Mouse (Mus musculus) liver, embryonic 14.5 days (tissue): ENCODE results near the gene Rbm5. TPM values are rescaled to one million over a fixed set of nuclear protein-coding genes. Genes with fewer than 3 reads are reported as not detected.
A peak's percentile ranks its signal among the peaks of the same experiment; 100 is the strongest.

ENCODE experiments used
- ATAC-seq: fragments of 200-750 bp; cut with Nextera tagmentation; 2 replicates; pipeline ENCODE4 v1.8.0; 2017; ENCODE audit warnings: moderate number of reproducible peaks, mild to moderate bottlenecking, moderate library complexity; ENCODE audit not compliant: insufficient read depth
- DNase-seq, 3 experiments: peaks; one replicate each; pipeline ENCODE4 v3.0.0-alpha.2; 2012 to 2013; ENCODE audit warnings: low read depth in 3 of 3, low spot score in 3 of 3
- H3K27ac ChIP-seq: fragments of 300-500 bp; sonication (generic); 2 replicates; pipeline ENCODE4 v1.5.1; 2014; ENCODE audit warnings: moderate library complexity, mild to moderate bottlenecking, control low read depth, inconsistent platforms
- H3K27me3 ChIP-seq: fragments of 300-500 bp; sonication (generic); 2 replicates; pipeline ENCODE4 v1.6.1; 2014; ENCODE audit warnings: mild to moderate bottlenecking, low read length, moderate library complexity; ENCODE audit not compliant: control insufficient read depth, insufficient read depth
- H3K36me3 ChIP-seq: fragments of 300-500 bp; sonication (generic); replicated peaks from 2 replicates; pipeline ENCODE4 v1.6.1; 2014; ENCODE audit warnings: low read depth; ENCODE audit not compliant: control insufficient read depth, insufficient read depth
- H3K4me1 ChIP-seq, 2 experiments: fragments of 200-500 bp in 1 of 2; fragments of 300-500 bp in 1 of 2; sonication (generic) in 1 of 2; replicated peaks; 2 replicates each; pipeline ENCODE4 v1.6.1; 2012 to 2014; ENCODE audit warnings: antibody characterized with exemption in 1 of 2, inconsistent platforms in 1 of 2, low read length in 1 of 2; ENCODE audit not compliant: control insufficient read depth in 2 of 2, insufficient read depth in 2 of 2
- H3K4me2 ChIP-seq: fragments of 300-500 bp; sonication (generic); 2 replicates; pipeline ENCODE4 v1.6.1; 2014; ENCODE audit warnings: low read depth, mild to moderate bottlenecking, control low read depth, moderate library complexity
- H3K4me3 ChIP-seq, 2 experiments: fragments of 200-500 bp in 1 of 2; fragments of 300-500 bp in 1 of 2; sonication (generic) in 1 of 2; 2 replicates each; pipeline ENCODE4 v1.5.1; 2012 to 2014; ENCODE audit warnings: low read depth in 2 of 2, low read length in 2 of 2, mild to moderate bottlenecking in 2 of 2, control low read depth in 1 of 2, inconsistent platforms in 1 of 2, moderate library complexity in 1 of 2; ENCODE audit not compliant: insufficient read depth in 1 of 2
- H3K9ac ChIP-seq: fragments of 300-500 bp; sonication (generic); replicated peaks from 2 replicates; pipeline ENCODE4 v1.6.1; 2014; ENCODE audit warnings: mild to moderate bottlenecking, control low read depth, moderate library complexity
- H3K9me3 ChIP-seq: fragments of 300-500 bp; sonication (generic); 2 replicates; pipeline ENCODE4 v1.6.1; 2016; ENCODE audit warnings: low read length, mixed read lengths; ENCODE audit not compliant: control insufficient read depth
- CTCF ChIP-seq: IDR thresholded peaks from 2 replicates; pipeline ENCODE4 v1.5.1; 2016; ENCODE audit warnings: antibody characterized with exemption, low read depth, control low read depth
- EP300 ChIP-seq: IDR thresholded peaks from 2 replicates; pipeline ENCODE4 v1.6.1; 2016; ENCODE audit warnings: antibody characterized with exemption, low read depth
- WGBS: fragments of 180-500 bp; shearing (Covaris S2); extraction: QIAGEN DNeasy Blood & Tissue Kit; methylation state at CpG from one replicate; pipeline ENCODE4 v1.1.7; 2014; ENCODE audit not compliant: insufficient replicate concordance; 5-methylcytosine and 5-hydroxymethylcytosine counted together
- polyA plus RNA-seq, 2 experiments: library from polyadenylated mRNA; depleted of rRNA in 1 of 2; stranded (reverse) in 1 of 2; unstranded in 1 of 2; fragments of >200 nt; fragmentation: Nextera tagmentation in 1 of 2; extraction: Ambion mirVana in 1 of 2; gene quantifications; 2 replicates each; pipeline versions ENCODE4 v1.2.1 to v1.2.3; 2012 to 2014

The Rbm5 gene
- polyA plus RNA-seq, 2 experiments = 35.2 to 45.1 TPM

DNA sequence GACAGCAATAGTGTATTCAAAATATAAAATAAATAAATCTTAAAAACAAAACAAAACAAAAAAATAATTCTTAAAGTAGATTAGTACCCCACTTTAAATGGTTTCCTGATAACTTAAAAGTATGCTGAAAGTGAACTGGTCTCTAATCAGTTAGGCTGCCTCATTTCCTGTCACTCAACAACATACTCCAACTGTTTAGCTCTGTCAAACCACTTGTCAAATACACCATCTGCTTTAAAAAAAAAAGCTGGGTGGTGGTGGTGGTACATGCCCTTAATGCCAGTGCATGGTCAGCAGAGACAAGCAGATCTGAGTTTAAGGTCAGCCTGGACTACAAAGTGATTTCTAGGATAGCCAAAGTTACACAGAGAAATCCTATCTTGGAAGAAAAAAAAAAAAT, 6.0 kb upstream of the Rbm5 start:
- Histone ChIP-seq H3K27me3 (no peaks in the 10 kb centered on the region), H3K4me1 (no peaks in the 10 kb centered on the region; a peak in 1 of 4 replicates), H3K4me2 (no peak overlapping the region), H3K27ac (no peak overlapping the region), H3K4me3 (no peak overlapping the region), H3K9ac (no peak overlapping the region), H3K9me3 (no peaks in the 10 kb centered on the region), H3K36me3 (peaks cover 52% of the 10 kb centered on the region)
- TF ChIP-seq EP300 (no peak), CTCF (no peak)
- no peak for ATAC-seq
- DNase-seq = no peak

DNA sequence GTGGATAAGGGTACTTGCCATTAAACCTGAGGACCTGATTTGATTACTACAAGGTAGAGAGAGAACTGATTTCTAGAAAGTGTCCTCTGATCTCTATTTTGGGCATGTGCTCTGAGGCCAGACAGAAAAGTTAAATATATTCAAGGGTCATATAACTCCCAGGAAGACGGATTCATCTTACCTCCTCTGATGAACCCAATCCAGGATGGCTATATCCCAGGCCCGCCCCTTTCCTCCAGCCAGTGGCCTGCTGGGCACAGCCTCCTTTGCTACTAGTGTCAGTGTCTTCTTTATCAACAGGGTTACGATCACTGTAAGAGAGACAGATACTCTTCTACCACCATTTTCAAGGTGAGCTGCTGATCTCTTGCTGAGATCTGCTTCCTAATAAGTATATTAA, 3.6 kb upstream of the Rbm5 start:
- TF ChIP-seq EP300 = no peak
- no peak for TF ChIP-seq CTCF
- Histone ChIP-seq H3K9me3 (no peaks in the 10 kb centered on the region), H3K9ac (no peak overlapping the region), H3K27ac (no peak overlapping the region), H3K36me3 (peaks cover 39% of the 10 kb centered on the region), H3K4me1 (peaks cover 4 to 8% of the 10 kb centered on the region in 2 experiments), H3K27me3 (no peaks in the 10 kb centered on the region), H3K4me2 (no peak overlapping the region), H3K4me3 (no peak overlapping the region)
- no peak for DNase-seq
- 74% methylated on average over 3 of the region's 3 CpGs for WGBS
- no peak for ATAC-seq

- no peak for DNase-seq
- Histone ChIP-seq H3K4me3 (no peak overlapping the region; a peak in 1 of 4 replicates), H3K27me3 (no peaks in the 10 kb centered on the region), H3K4me2 (peak overlapping the region; percentile 91), H3K9me3 (no peaks in the 10 kb centered on the region), H3K36me3 (peaks cover 54% of the 10 kb centered on the region), H3K27ac (peak overlapping the region; percentile 90; the same call in 1 of the 2 replicates), H3K9ac (no peak overlapping the region), H3K4me1 (peaks cover 10 to 11% of the 10 kb centered on the region in 2 experiments)
- no peak for ATAC-seq
- 36% methylated on average over 2 of the region's 2 CpGs for WGBS
- TF ChIP-seq EP300 (no peak), CTCF (no peak)
These were observed 986 bp upstream of the Rbm5 start for GRCm38 (mm10) chr9:107771782-107772181.

- peak overlapping the region; percentile 79 for H3K4me2 ChIP-seq
- H3K4me3 ChIP-seq = peak overlapping the region; percentile 92 to 94
- peak overlapping the region; percentile 98 for H3K9ac ChIP-seq
- peaks cover 60% of the 10 kb centered on the region for H3K36me3 ChIP-seq
- H3K27ac ChIP-seq = peak overlapping the region; percentile 85
- DNase-seq (peak in 1 of 3 experiments; percentile 16), ATAC-seq (no peak)
- peaks cover 10 to 11% of the 10 kb centered on the region in 2 experiments for H3K4me1 ChIP-seq
- H3K27me3 ChIP-seq = no peaks in the 10 kb centered on the region
- no peaks in the 10 kb centered on the region for H3K9me3 ChIP-seq
- WGBS = under 1% methylated on average over 9 of the region's 9 CpGs
- TF ChIP-seq EP300 (no peak), CTCF (no peak)
These were observed 791 bp downstream of the Rbm5 start for GRCm38 (mm10) chr9:107770037-107770373.

- peak overlapping the region; percentile 98 for H3K9ac ChIP-seq
- TF ChIP-seq EP300 (no peak), CTCF (no peak)
- peaks cover 61% of the 10 kb centered on the region for H3K36me3 ChIP-seq
- WGBS = 20% methylated on average over 4 of the region's 4 CpGs
- H3K4me3 ChIP-seq = peak overlapping the region; percentile 92 to 94
- no peaks in the 10 kb centered on the region for H3K27me3 ChIP-seq
- peak overlapping the region; percentile 79 for H3K4me2 ChIP-seq
- DNase-seq (peak in 1 of 3 experiments; percentile 17), ATAC-seq (no peak)
- no peaks in the 10 kb centered on the region for H3K9me3 ChIP-seq
- peak overlapping the region; percentile 14 for H3K27ac ChIP-seq
- H3K4me1 ChIP-seq = peaks cover 10 to 11% of the 10 kb centered on the region in 2 experiments
These were observed 1.3 kb downstream of the Rbm5 start for GRCm38 (mm10) chr9:107769445-107770000.
